Mouse (Mus musculus) limb, embryonic 14.5 days (tissue): ENCODE measurements around the gene Rbfox1. TPM values are rescaled to one million over a fixed set of nuclear protein-coding genes. Genes with fewer than 3 reads are reported as not detected.

ENCODE experiments used
- ATAC-seq: fragments of 200-750 bp; cut with Nextera tagmentation; 2 replicates; pipeline ENCODE4 v1.8.0; 2017; ENCODE audit warnings: low read depth, moderate number of reproducible peaks, moderate TSS enrichment; ENCODE audit not compliant: low FRiP score
- DNase-seq: peaks from one replicate; pipeline ENCODE4 v3.0.0-alpha.2; 2015; ENCODE audit warnings: low spot score
- H3K27ac ChIP-seq: fragments of 300-500 bp; sonication (generic); replicated peaks from 2 replicates; pipeline ENCODE4 v1.5.1; 2014; ENCODE audit warnings: low read depth, mild to moderate bottlenecking, low read length, moderate library complexity, mixed read lengths
- H3K27me3 ChIP-seq: fragments of 300-500 bp; sonication (generic); 2 replicates; pipeline ENCODE4 v1.6.1; 2014; ENCODE audit warnings: low read length, mixed read lengths; ENCODE audit not compliant: control insufficient read depth, insufficient read depth
- H3K36me3 ChIP-seq: fragments of 300-500 bp; sonication (generic); 2 replicates; pipeline ENCODE4 v1.6.1; 2014; ENCODE audit warnings: mild to moderate bottlenecking, low read length, moderate library complexity, mixed read lengths; ENCODE audit not compliant: control insufficient read depth, insufficient read depth
- H3K4me1 ChIP-seq: fragments of 300-500 bp; sonication (generic); 2 replicates; pipeline ENCODE4 v1.6.1; 2014; ENCODE audit warnings: antibody characterized with exemption, low read length, mixed read lengths; ENCODE audit not compliant: control insufficient read depth, insufficient read depth
- H3K4me2 ChIP-seq: fragments of 300-500 bp; sonication (generic); replicated peaks from 2 replicates; pipeline ENCODE4 v1.6.1; 2014; ENCODE audit warnings: low read depth, mild to moderate bottlenecking, low read length, moderate library complexity; ENCODE audit not compliant: severe bottlenecking
- H3K4me3 ChIP-seq: fragments of 300-500 bp; sonication (generic); replicated peaks from 2 replicates; pipeline ENCODE4 v1.5.1; 2014; ENCODE audit warnings: low read length
- H3K9ac ChIP-seq: fragments of 300-500 bp; sonication (generic); 2 replicates; pipeline ENCODE4 v1.6.1; 2014; ENCODE audit warnings: mild to moderate bottlenecking, low read depth, low read length, moderate library complexity; ENCODE audit not compliant: severe bottlenecking
- H3K9me3 ChIP-seq: fragments of 300-500 bp; sonication (generic); 2 replicates; pipeline ENCODE4 v1.6.1; 2016; ENCODE audit warnings: low read length; ENCODE audit not compliant: control insufficient read depth
- POLR2A ChIP-seq: fragments of 200-500 bp; IDR thresholded peaks from 2 replicates; pipeline ENCODE4 v1.8.0; 2012; ENCODE audit warnings: inconsistent platforms, mild to moderate bottlenecking, moderate library complexity, borderline replicate concordance; ENCODE audit not compliant: insufficient read depth, insufficient read length; ENCODE audit errors: extremely low read depth
- WGBS: fragments of 180-500 bp; shearing (Covaris S2); extraction: QIAGEN DNeasy Blood & Tissue Kit; methylation state at CpG from one replicate; pipeline ENCODE4 v1.1.7; 2014; 5-methylcytosine and 5-hydroxymethylcytosine counted together
- polyA plus RNA-seq, 2 experiments: library from polyadenylated mRNA; depleted of rRNA in 1 of 2; stranded (reverse) in 1 of 2; unstranded in 1 of 2; fragments of >200 nt; fragmentation: Nextera tagmentation in 1 of 2; extraction: Ambion mirVana in 1 of 2; gene quantifications; 2 replicates each; pipeline versions ENCODE4 v1.2.1 to v1.2.3; 2012 to 2014

Gene Rbfox1
- polyA plus RNA-seq, 2 experiments = 3.8 to 6.0 TPM

GRCm38 (mm10) chr16:6331400-6331939 is 446.3 kb downstream of the Rbfox1 start:
- WGBS = 62% methylated on average over 10 of the region's 10 CpGs
- Histone ChIP-seq H3K36me3 (no peaks in the 10 kb centered on the region), H3K27ac (no peak overlapping the region), H3K4me3 (no peak overlapping the region), H3K4me2 (no peak overlapping the region), H3K9me3 (no peaks in the 10 kb centered on the region), H3K27me3 (no peaks in the 10 kb centered on the region), H3K4me1 (no peaks in the 10 kb centered on the region), H3K9ac (no peak overlapping the region)
- ATAC-seq (no peak), DNase-seq (no peak)
- no peak for TF ChIP-seq POLR2A

- DNase-seq (no peak), ATAC-seq (no peak)
- Histone ChIP-seq H3K9me3 (no peaks in the 10 kb centered on the region), H3K4me3 (no peak overlapping the region), H3K27me3 (no peaks in the 10 kb centered on the region), H3K9ac (no peak overlapping the region), H3K36me3 (no peaks in the 10 kb centered on the region), H3K4me2 (no peak overlapping the region), H3K27ac (no peak overlapping the region), H3K4me1 (no peaks in the 10 kb centered on the region)
- no peak for TF ChIP-seq POLR2A
- 70% methylated on average over 2 of the region's 2 CpGs for WGBS
Observed at GRCm38 (mm10) chr16:6333273-6333672, 448.1 kb downstream of the Rbfox1 start.

- WGBS = 27% methylated on average over 9 of the region's 9 CpGs
- Histone ChIP-seq H3K9ac (no peak overlapping the region), H3K27me3 (peaks cover 30% of the 10 kb centered on the region), H3K27ac (no peak overlapping the region), H3K4me2 (no peak overlapping the region), H3K36me3 (no peaks in the 10 kb centered on the region), H3K4me1 (no peaks in the 10 kb centered on the region), H3K4me3 (peak overlapping the region; percentile 32; the same call in 1 of the 2 replicates), H3K9me3 (no peaks in the 10 kb centered on the region)
- ATAC-seq = no peak
- DNase-seq = no peak
- TF ChIP-seq POLR2A = no peak
Observed at GRCm38 (mm10) chr16:6348103-6348502, 462.9 kb downstream of the Rbfox1 start.

GRCm38 (mm10) chr16:6348581-6349241 is 463.6 kb downstream of the Rbfox1 start:
- no peaks in the 10 kb centered on the region for H3K9me3 ChIP-seq
- H3K4me2 ChIP-seq = peak overlapping the region; percentile 50
- peak; percentile 9 for DNase-seq
- H3K9ac ChIP-seq = 0 out of 2 replicates have a peak overlapping the region, but pooled peaks have one; percentile 25
- no peak for ATAC-seq
- no peaks in the 10 kb centered on the region for H3K36me3 ChIP-seq
- no peaks in the 10 kb centered on the region for H3K4me1 ChIP-seq
- peak overlapping the region; percentile 32 for H3K4me3 ChIP-seq
- H3K27me3 ChIP-seq = peaks cover 30% of the 10 kb centered on the region
- WGBS = under 1% methylated on average over 39 of the region's 41 CpGs
- no peak for TF ChIP-seq POLR2A
- no peak overlapping the region for H3K27ac ChIP-seq

GRCm38 (mm10) chr16:6349381-6349780 is 464.2 kb downstream of the Rbfox1 start:
- TF ChIP-seq POLR2A = no peak
- WGBS = 36% methylated on average over 16 of the region's 16 CpGs
- peaks cover 30% of the 10 kb centered on the region for H3K27me3 ChIP-seq
- peak overlapping the region; percentile 50; the same call in 1 of the 2 replicates for H3K4me2 ChIP-seq
- H3K4me3 ChIP-seq = peak overlapping the region; percentile 32
- DNase-seq (no peak), ATAC-seq (no peak)
- H3K36me3 ChIP-seq = no peaks in the 10 kb centered on the region
- no peaks in the 10 kb centered on the region for H3K9me3 ChIP-seq
- no peaks in the 10 kb centered on the region for H3K4me1 ChIP-seq
- H3K27ac ChIP-seq = no peak overlapping the region
- H3K9ac ChIP-seq = no peak overlapping the region
